Mouse (Mus musculus): Measurements from ENCODE around the gene Rps6kb2. TPM values are rescaled to one million over a fixed set of nuclear protein-coding genes. Genes with fewer than 3 reads are reported as not detected.

Rps6kb2 gene
- polyA plus RNA-seq, 1 experiment from 2014 or later, result 43.2 TPM

DNA sequence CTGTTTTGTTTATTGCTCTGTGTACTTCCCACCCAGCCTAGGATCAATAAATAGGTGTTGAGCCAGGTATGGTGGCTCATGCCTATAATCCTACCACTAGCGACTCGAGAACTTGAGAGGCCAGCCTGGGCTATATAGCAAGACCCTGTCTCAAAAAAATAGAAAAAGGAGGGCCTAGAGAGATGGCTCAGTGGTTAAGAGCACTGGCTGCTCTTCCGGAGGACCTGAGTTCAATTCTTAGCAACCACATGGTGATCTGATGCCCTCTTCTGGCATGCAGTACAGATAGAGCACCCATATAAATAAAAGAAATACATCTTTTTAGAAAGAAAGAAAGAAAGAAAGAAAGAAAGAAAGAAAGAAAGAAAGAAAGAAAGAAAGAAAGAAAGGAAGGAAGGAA lies 40.0 kb upstream of the Rps6kb2 start:
- H3K36me3 ChIP-seq (ENCODE audit: insufficient read depth), result peaks cover 21% of the 10 kb centered on the region; the same call in 1 of the 2 replicates
- no peak overlapping the region for H3K4me3 ChIP-seq (ENCODE audit: low read depth, low read length)
- DNase-seq (no peak), ATAC-seq (ENCODE audit: insufficient read depth) (no peak)
- WGBS, result 59% methylated on average over 3 of the region's 3 CpGs
- H3K9me3 ChIP-seq (ENCODE audit: low read depth, low read length), result no peaks in the 10 kb centered on the region
- H3K4me2 ChIP-seq, result no peak overlapping the region; the same call in 1 of the 2 replicates
- no peak overlapping the region for H3K27ac ChIP-seq (ENCODE audit: low read depth)
- H3K9ac ChIP-seq, result no peak overlapping the region
- no peak for TF ChIP-seq CTCF (IDR thresholded peaks at IDR 0.05; ENCODE audit: low read depth)
- H3K4me1 ChIP-seq (ENCODE audit: insufficient read depth), result peaks cover 12% of the 10 kb centered on the region
- no peaks in the 10 kb centered on the region; the same call in 1 of the 2 replicates for H3K27me3 ChIP-seq (ENCODE audit: insufficient read depth, low read length)

DNA sequence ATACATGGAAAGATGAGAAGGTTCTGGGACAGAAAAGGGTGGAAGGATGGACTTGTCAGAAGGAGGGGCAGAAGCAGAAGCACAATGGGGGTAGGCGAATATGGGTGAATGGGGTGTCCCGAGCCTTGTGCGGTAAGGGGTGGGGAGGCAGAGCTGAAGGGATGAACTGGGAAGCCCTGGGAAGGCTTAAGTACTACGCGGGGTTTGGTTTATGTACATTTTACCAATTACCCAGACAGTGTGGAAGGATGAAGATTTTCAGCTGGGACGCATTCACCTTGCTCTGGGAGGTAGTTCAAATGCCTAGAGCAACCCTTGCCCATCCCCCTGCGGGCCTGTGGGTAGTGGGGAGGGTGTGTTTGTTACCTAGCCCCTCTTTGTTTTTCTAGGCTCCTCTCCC lies 39.0 kb upstream of the Rps6kb2 start:
- 34% methylated on average over 7 of the region's 7 CpGs for WGBS
- Histone ChIP-seq H3K4me3 (ENCODE audit: low read depth, low read length) (peak overlapping the region; percentile 81), H3K9me3 (ENCODE audit: low read depth, low read length) (no peaks in the 10 kb centered on the region), H3K36me3 (ENCODE audit: insufficient read depth) (peaks cover 26% of the 10 kb centered on the region), H3K4me2 (peak overlapping the region; percentile 99), H3K27ac (ENCODE audit: low read depth) (0 out of 2 replicates have a peak overlapping the region, but pooled peaks have one; percentile 42), H3K4me1 (ENCODE audit: insufficient read depth) (peaks cover 12% of the 10 kb centered on the region), H3K27me3 (ENCODE audit: insufficient read depth, low read length) (no peaks in the 10 kb centered on the region; the same call in 1 of the 2 replicates), H3K9ac (peak overlapping the region; percentile 89)
- 0 out of 2 replicates have a peak, but pooled peaks have one; percentile 0 for ATAC-seq (ENCODE audit: insufficient read depth)
- no peak for TF ChIP-seq CTCF (IDR thresholded peaks at IDR 0.05; ENCODE audit: low read depth)
- DNase-seq, result no peak

DNA sequence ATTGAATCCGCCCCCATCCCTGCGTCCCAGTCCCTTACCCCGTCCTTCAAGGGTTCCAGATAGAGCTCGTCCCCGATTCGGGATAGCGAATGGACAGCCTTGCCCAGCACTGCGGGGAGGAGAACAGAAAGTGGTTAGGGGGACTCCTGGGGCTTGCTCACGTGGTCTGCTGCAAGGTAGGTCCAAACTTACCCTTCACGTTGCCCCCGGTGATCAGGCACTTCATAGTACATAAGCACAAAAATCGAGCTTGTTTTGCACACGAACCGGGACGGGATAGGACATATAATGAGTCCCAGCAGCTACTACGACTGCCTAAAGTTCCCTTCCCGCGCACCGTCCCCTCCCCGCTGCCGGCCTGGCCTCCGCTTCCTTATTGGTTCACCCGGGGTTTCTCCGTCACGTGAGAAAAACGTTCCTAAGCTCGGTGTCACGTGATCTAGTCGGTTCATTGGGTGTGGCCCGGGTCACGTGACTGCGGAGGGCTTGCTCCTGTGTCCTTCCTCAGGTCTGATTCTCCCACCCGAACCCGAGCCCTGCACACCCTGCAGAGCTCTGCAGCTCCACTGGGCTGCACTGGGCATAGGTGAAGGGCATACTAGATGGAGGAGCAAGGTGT lies 38.2 kb upstream of the Rps6kb2 start, which contains the start of gene Rad9a:
Rad9a (minus strand) TSS at position 372 of the 619 bp plus-strand sequence.
- Histone ChIP-seq H3K9ac (peak within 1 kb of the TSS; percentile 89), H3K36me3 (ENCODE audit: insufficient read depth) (peaks cover 33% of the 10 kb centered on the region), H3K9me3 (ENCODE audit: low read depth, low read length) (no peaks in the 10 kb centered on the region), H3K4me3 (ENCODE audit: low read depth, low read length) (peak within 1 kb of the TSS; percentile 81), H3K4me2 (peak within 1 kb of the TSS; percentile 99), H3K4me1 (ENCODE audit: insufficient read depth) (peaks cover 12% of the 10 kb centered on the region), H3K27ac (ENCODE audit: low read depth) (peak within 1 kb of the TSS; percentile 61), H3K27me3 (ENCODE audit: insufficient read depth, low read length) (no peaks in the 10 kb centered on the region)
- ATAC-seq (ENCODE audit: insufficient read depth), result peak; percentile 87
- no peak for TF ChIP-seq CTCF (IDR thresholded peaks at IDR 0.05; ENCODE audit: low read depth)
- whole genome bisulfite sequencing, result under 1% methylated on average over 34 of the region's 34 CpGs
- peak; percentile 99 for DNase-seq

DNA sequence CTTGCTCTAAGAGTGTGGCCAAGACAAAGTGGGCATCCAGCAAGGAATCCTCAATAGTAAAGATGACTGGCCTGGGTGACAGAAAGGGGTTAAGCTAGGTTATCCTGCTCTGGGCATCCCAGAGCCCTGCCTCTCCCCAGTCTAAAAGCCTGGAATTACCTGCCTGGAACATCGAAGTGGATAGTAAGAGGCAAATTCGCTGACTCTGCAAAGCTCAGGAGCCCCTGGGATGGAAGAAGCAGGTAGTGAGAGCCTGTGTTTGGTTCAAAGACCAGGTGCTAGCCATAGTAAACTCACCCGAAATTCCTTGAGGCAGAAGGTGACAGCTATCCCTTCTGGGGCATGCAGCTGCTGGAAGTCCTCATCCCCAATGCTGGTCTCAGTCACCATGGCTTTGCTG lies 34.0 kb upstream of the Rps6kb2 start:
- WGBS, result 55% methylated on average over 3 of the region's 3 CpGs
- H3K9ac ChIP-seq, result no peak overlapping the region
- no peak overlapping the region for H3K27ac ChIP-seq (ENCODE audit: low read depth)
- ATAC-seq (ENCODE audit: insufficient read depth) (no peak), DNase-seq (no peak)
- H3K4me3 ChIP-seq (ENCODE audit: low read depth, low read length), result no peak overlapping the region
- no peak for TF ChIP-seq CTCF (IDR thresholded peaks at IDR 0.05; ENCODE audit: low read depth)
- H3K9me3 ChIP-seq (ENCODE audit: low read depth, low read length), result no peaks in the 10 kb centered on the region
- H3K4me1 ChIP-seq (ENCODE audit: insufficient read depth), result peaks cover 16% of the 10 kb centered on the region
- no peaks in the 10 kb centered on the region for H3K27me3 ChIP-seq (ENCODE audit: insufficient read depth, low read length)
- H3K36me3 ChIP-seq (ENCODE audit: insufficient read depth), result peaks cover 68% of the 10 kb centered on the region
- H3K4me2 ChIP-seq, result no peak overlapping the region

DNA sequence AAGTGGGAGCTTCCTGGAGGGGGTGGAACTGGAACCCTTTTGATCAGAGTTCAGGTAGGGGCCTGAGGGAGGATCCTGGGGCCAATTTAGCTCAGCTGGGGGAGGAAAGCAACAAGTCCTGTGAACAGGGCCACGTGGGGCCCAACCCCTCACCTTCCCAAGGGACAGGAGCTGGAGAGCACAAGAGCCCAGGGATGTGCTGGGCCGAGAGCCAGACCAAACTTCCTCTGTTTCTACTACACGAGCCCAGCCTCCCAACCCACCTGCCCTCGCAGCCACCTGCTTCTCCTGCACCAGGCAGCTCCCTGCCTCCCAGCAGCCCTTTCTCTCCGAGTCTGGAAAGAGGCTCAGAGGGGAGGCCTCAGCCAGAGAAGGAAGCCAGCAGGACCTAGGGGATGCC lies 33.4 kb upstream of the Rps6kb2 start:
- no peak overlapping the region for H3K9ac ChIP-seq
- peaks cover 15% of the 10 kb centered on the region for H3K4me1 ChIP-seq (ENCODE audit: insufficient read depth)
- DNase-seq (peak; percentile 15), ATAC-seq (ENCODE audit: insufficient read depth) (no peak)
- WGBS, result 44% methylated on average over 5 of the region's 5 CpGs
- H3K36me3 ChIP-seq (ENCODE audit: insufficient read depth), result peaks cover 68% of the 10 kb centered on the region
- no peak overlapping the region for H3K4me2 ChIP-seq
- no peaks in the 10 kb centered on the region for H3K27me3 ChIP-seq (ENCODE audit: insufficient read depth, low read length)
- H3K9me3 ChIP-seq (ENCODE audit: low read depth, low read length), result no peaks in the 10 kb centered on the region
- no peak for TF ChIP-seq CTCF (IDR thresholded peaks at IDR 0.05; ENCODE audit: low read depth)
- no peak overlapping the region for H3K4me3 ChIP-seq (ENCODE audit: low read depth, low read length)
- no peak overlapping the region for H3K27ac ChIP-seq (ENCODE audit: low read depth)

DNA sequence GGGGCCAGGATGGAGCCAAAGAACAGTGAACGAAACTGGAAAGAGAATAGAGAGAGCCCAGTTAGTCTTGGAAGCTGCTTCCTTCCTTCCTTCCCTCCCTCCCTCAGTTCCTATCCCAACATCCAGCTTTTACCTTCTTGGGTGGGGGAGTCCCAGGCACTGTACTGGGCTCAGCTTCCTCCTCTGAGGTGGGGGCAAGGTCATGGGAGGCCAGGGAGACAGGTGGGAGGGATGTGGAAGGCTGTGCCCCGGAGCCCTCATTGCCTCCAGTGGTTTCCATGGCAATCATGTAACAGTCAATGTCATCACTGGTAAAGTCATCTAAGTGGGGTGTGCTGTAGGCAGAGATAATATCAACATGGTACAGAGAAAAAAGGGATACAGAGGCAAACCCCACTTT lies 32.9 kb upstream of the Rps6kb2 start:
- peaks cover 68% of the 10 kb centered on the region for H3K36me3 ChIP-seq (ENCODE audit: insufficient read depth)
- H3K27ac ChIP-seq (ENCODE audit: low read depth), result no peak overlapping the region
- peaks cover 19% of the 10 kb centered on the region for H3K4me1 ChIP-seq (ENCODE audit: insufficient read depth)

DNA sequence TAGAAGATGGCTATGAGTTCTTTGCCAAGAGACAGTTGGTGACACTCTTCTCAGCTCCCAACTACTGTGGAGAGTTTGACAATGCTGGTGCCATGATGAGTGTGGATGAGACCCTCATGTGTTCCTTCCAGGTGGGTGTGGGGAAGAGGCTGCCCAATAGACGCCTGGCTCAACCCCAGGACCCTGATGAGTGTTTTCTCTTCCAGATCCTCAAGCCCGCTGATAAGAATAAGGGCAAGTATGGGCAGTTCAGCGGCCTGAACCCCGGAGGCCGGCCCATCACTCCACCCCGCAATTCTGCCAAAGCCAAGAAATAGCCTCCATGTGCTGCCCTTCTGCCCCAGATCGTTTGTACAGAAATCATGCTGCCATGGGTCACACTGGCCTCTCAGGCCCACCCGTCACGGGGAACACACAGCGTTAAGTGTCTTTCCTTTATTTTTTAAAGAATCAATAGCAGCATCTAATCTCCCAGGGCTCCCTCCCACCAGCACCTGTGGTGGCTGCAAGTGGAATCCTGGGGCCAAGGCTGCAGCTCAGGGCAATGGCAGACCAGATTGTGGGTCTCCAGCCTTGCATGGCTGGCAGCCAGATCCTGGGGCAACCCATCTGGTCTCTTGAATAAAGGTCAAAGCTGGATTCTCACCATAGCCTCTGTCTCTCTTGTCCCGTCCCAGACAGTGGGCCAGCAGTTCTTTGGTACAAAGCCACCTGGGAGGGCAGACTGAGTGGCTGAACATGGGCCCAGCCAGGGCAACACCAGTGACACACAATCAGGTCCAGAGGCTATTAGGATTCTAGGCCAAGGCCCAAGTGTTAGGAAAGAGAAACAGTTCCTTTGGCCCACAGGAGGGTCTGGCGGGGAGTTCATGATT lies 31.9 kb upstream of the Rps6kb2 start:
- DNase-seq, result no peak
- Histone ChIP-seq H3K9me3 (ENCODE audit: low read depth, low read length) (no peaks in the 10 kb centered on the region), H3K9ac (no peak overlapping the region), H3K4me1 (ENCODE audit: insufficient read depth) (peaks cover 11% of the 10 kb centered on the region), H3K27me3 (ENCODE audit: insufficient read depth, low read length) (no peaks in the 10 kb centered on the region), H3K4me3 (ENCODE audit: low read depth, low read length) (no peak overlapping the region), H3K27ac (ENCODE audit: low read depth) (no peak overlapping the region), H3K36me3 (ENCODE audit: insufficient read depth) (peaks cover 63% of the 10 kb centered on the region), H3K4me2 (no peak overlapping the region)
- no peak for TF ChIP-seq CTCF (IDR thresholded peaks at IDR 0.05; ENCODE audit: low read depth)
- ATAC-seq (ENCODE audit: insufficient read depth), result no peak
- WGBS, result 74% methylated on average over 12 of the region's 12 CpGs

More for the DNA sequence above, 32.9 kb upstream of the Rps6kb2 start:
- H3K4me3 ChIP-seq (ENCODE audit: low read depth, low read length), result no peak overlapping the region
- no peak for DNase-seq
- WGBS, result 56% methylated on average over 2 of the region's 2 CpGs
- H3K4me2 ChIP-seq, result no peak overlapping the region
- H3K27me3 ChIP-seq (ENCODE audit: insufficient read depth, low read length), result no peaks in the 10 kb centered on the region
- no peak overlapping the region for H3K9ac ChIP-seq
- TF ChIP-seq CTCF (IDR thresholded peaks at IDR 0.05; ENCODE audit: low read depth), result no peak
- no peaks in the 10 kb centered on the region for H3K9me3 ChIP-seq (ENCODE audit: low read depth, low read length)
- no peak for ATAC-seq (ENCODE audit: insufficient read depth)

Data from lung, embryonic 14.5 days (tissue).